Mouse (Mus musculus) lung, adult 2 months (tissue): ENCODE results near the gene 6430548M08Rik.

Experiments
- CTCF ChIP-seq: fragments of 200-500 bp; IDR thresholded peaks from 2 replicates; pipeline ENCODE4 v1.5.1; 2011; ENCODE audit warnings: mild to moderate bottlenecking, low read length, control low read depth; ENCODE audit not compliant: insufficient read depth
- POLR2A ChIP-seq: fragments of 200-500 bp; IDR thresholded peaks from 2 replicates; pipeline ENCODE4 v1.6.1; 2011; ENCODE audit warnings: low read depth, mild to moderate bottlenecking, control low read depth, low read length, borderline replicate concordance; ENCODE audit errors: extremely low read depth

DNA sequence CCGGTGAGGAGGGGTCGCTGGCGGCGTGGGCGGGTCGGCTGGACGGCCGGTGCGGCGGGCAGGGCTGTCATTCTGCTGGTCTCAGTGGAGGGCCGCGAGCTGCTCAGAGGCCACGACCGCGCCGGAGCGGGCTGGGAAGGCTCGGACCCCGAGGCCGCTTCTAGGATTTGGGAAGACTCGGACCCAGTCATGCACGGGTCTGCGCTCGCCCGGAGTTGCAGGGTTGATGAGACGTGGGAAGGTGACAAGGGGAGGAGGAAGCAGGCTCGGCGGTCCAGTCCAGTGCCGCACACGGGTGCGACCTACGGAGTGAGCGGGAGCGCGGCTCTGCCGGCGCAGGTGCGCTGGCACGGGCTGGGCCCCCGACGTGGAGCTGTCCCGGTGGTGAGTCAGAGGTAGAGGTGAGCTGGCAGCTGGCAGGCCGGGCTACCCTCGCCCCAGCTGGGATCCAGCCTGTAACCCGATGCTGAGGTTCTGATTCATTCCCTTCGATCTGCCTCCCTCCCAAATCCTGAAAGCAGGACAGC is 426 bp downstream of the 6430548M08Rik start:
- TF ChIP-seq CTCF (no peak), POLR2A (no peak)
